Mouse (Mus musculus): ENCODE data around the gene Bank1.

DNA sequence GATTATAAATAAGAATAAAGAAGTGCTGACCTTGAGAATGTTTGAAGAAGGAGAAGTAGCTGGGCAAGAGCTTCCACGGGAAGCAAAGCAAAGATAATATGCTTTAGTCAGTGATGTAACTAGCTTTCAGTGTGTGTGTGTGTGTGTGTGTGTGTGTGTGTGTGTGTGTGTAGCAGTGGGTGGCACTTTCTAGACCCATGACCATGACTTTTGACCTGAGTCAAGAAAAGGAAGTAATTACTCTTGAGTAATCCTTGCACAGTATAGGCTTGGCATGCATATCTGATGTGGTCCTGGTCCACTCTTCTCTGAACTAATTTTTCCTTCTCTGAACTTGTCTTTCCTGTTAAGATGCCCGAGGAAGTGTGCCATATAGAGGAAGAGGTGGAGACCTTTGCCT is 5.3 kb upstream of the Bank1 start:
- no peak for TF ChIP-seq GATA1 (IDR thresholded peaks at IDR 0.05; ENCODE audit: low read length)
- TF ChIP-seq TAL1 (IDR thresholded peaks at IDR 0.05; ENCODE audit: low read length), result no peak

Measured in erythroblast, embryonic 14.5 days (primary cell).